8 mouse cellular contexts compared by ENCODE assay signal in genomic region chr17:31377961-31378360, GRCm38 (mm10). TPM values are rescaled to one million over a fixed set of nuclear protein-coding genes. Genes with fewer than 3 reads are reported as not detected.
DNase-seq lines count a peak whose midpoint lies in the region; ATAC-seq and TF ChIP-seq lines count a peak whose summit lies in the region.

No protein-coding gene starts in this region.

- dilution Hi-C loops in CH12.LX (cut with MboI; ENCODE audit: extremely low pct_ligation_motif_present, extremely low pct_unique_long_range_greater_than_20kb, low sequenced_read_pairs), result no loop called here

- no peaks in the 10 kb centered on the region for H3K9me3 ChIP-seq in CH12.LX (replicated peaks; ENCODE audit: low read length)
- H3K9me3 ChIP-seq in embryonic facial prominence, embryonic 14.5 days (ENCODE audit: control insufficient read depth, low read length), result no peaks in the 10 kb centered on the region
- no peaks in the 10 kb centered on the region for H3K9me3 ChIP-seq in heart, embryonic 15.5 days (replicated peaks)

- in situ Hi-C loops in CH12.LX (cut with MboI; ENCODE audit: low pct_ligation_motif_present, low pct_unique_long_range_greater_than_20kb, low sequenced_read_pairs), result loop anchor here (5.0 kb wide), 1 partner anchor 114 kb away; no protein-coding TSS in a partner anchor

- H3K27ac ChIP-seq in CH12.LX (ENCODE audit: insufficient read depth, low read depth), result no peak overlapping the region
- no peak overlapping the region for H3K27ac ChIP-seq in bone marrow, adult 2 months (ENCODE audit: control insufficient read depth, insufficient read depth, low read depth, low read length, poor library complexity)
- no peak overlapping the region for H3K27ac ChIP-seq in embryonic facial prominence, embryonic 14.5 days (replicated peaks; ENCODE audit: low read depth, low read length)
- H3K27ac ChIP-seq in heart, embryonic 15.5 days, result no peak overlapping the region
- H3K27ac ChIP-seq in olfactory bulb, adult 2 months (ENCODE audit: insufficient read depth, low read depth, low read length), result 0 out of 2 replicates have a peak overlapping the region, but pooled peaks have one; percentile 14

- no peak overlapping the region for H3K4me3 ChIP-seq in CH12.LX (replicated peaks in 1 of 3; ENCODE audit: low read depth in 2 of 3, low read length in 2 of 3, poor library complexity in 1 of 3)
- H3K4me3 ChIP-seq in bone marrow, adult 2 months (replicated peaks; ENCODE audit: control insufficient read depth, low read depth, low read length), result no peak overlapping the region
- H3K4me3 ChIP-seq in embryonic facial prominence, embryonic 14.5 days (ENCODE audit: low read depth, low read length), result no peak overlapping the region
- no peak overlapping the region for H3K4me3 ChIP-seq in heart, embryonic 15.5 days
- H3K4me3 ChIP-seq in lung, adult 2 months (replicated peaks; ENCODE audit: extremely low read depth, low read depth, low read length), result no peak overlapping the region
- H3K4me3 ChIP-seq in olfactory bulb, adult 2 months (ENCODE audit: insufficient read depth, low read depth, low read length), result peak overlapping the region; percentile 23

- peak; percentile 78 for TF ChIP-seq RAD21 in CH12.LX (IDR thresholded peaks at IDR 0.05; ENCODE audit: low read depth, low read length)

- no peaks in the 10 kb centered on the region for H3K4me1 ChIP-seq in CH12.LX (ENCODE audit: control insufficient read depth in 1 of 2, insufficient read depth in 2 of 2)
- no peaks in the 10 kb centered on the region for H3K4me1 ChIP-seq in bone marrow, adult 2 months (ENCODE audit: control insufficient read depth, insufficient read depth, low read length)
- no peaks in the 10 kb centered on the region for H3K4me1 ChIP-seq in embryonic facial prominence, embryonic 14.5 days (ENCODE audit: control insufficient read depth, insufficient read depth, low read length)
- no peaks in the 10 kb centered on the region for H3K4me1 ChIP-seq in heart, embryonic 15.5 days (replicated peaks)
- peaks cover 4% of the 10 kb centered on the region for H3K4me1 ChIP-seq in lung, adult 2 months (ENCODE audit: control insufficient read depth, insufficient read depth, low read length)
- peaks cover 6% of the 10 kb centered on the region for H3K4me1 ChIP-seq in olfactory bulb, adult 2 months (ENCODE audit: control insufficient read depth, insufficient read depth, low read length)

- no peak overlapping the region for H3K4me2 ChIP-seq in CH12.LX (ENCODE audit: insufficient read depth, low read depth, poor library complexity, severe bottlenecking)
- peak overlapping the region; percentile 21; the same call in 1 of the 2 replicates for H3K4me2 ChIP-seq in embryonic facial prominence, embryonic 14.5 days (ENCODE audit: low read depth, low read length)
- H3K4me2 ChIP-seq in heart, embryonic 15.5 days, result peak overlapping the region; percentile 37

- H3K36me3 ChIP-seq in CH12.LX (replicated peaks in 1 of 2; ENCODE audit: control insufficient read depth in 1 of 2, insufficient read depth in 1 of 2, low read length in 1 of 2), result no peaks in the 10 kb centered on the region
- no peaks in the 10 kb centered on the region for H3K36me3 ChIP-seq in embryonic facial prominence, embryonic 14.5 days (ENCODE audit: control insufficient read depth, insufficient read depth, low read length)
- H3K36me3 ChIP-seq in heart, embryonic 15.5 days, result no peaks in the 10 kb centered on the region

- no peak for TF ChIP-seq POLR2A in CH12.LX (IDR thresholded peaks at IDR 0.05; ENCODE audit: low read depth, low read length)
- TF ChIP-seq POLR2A in bone marrow, adult 2 months (IDR thresholded peaks at IDR 0.05; ENCODE audit: borderline replicate concordance, control insufficient read depth, low read depth, low read length), result no peak
- TF ChIP-seq POLR2A in lung, adult 2 months (IDR thresholded peaks at IDR 0.05; ENCODE audit: borderline replicate concordance, extremely low read depth, low read depth, low read length), result no peak
- no peak for TF ChIP-seq POLR2A in olfactory bulb, adult 2 months (IDR thresholded peaks at IDR 0.05; ENCODE audit: insufficient read depth, low read depth, low read length)

- peaks cover 41% of the 10 kb centered on the region for H3K27me3 ChIP-seq in CH12.LX (replicated peaks)
- no peaks in the 10 kb centered on the region for H3K27me3 ChIP-seq in embryonic facial prominence, embryonic 14.5 days (replicated peaks; ENCODE audit: control insufficient read depth, insufficient read depth, low read length)
- peaks cover 3% of the 10 kb centered on the region; the same call in 1 of the 2 replicates for H3K27me3 ChIP-seq in heart, embryonic 15.5 days

- ATAC-seq in embryonic facial prominence, embryonic 14.5 days (ENCODE audit: low read depth), result peak; percentile 71; the same call in 1 of the 2 replicates
- no peak for ATAC-seq in heart, embryonic 15.5 days (replicated peaks; ENCODE audit: insufficient number of reproducible peaks, insufficient read depth, low FRiP score, low read depth)

- peak; percentile 40 to 85 for TF ChIP-seq CTCF in CH12.LX (conservative IDR thresholded peaks at IDR 0.05 in 1 of 2, IDR thresholded peaks at IDR 0.05 in 1 of 2; ENCODE audit: low read depth in 2 of 2, low read length in 2 of 2)
- TF ChIP-seq CTCF in bone marrow, adult 2 months (IDR thresholded peaks at IDR 0.05; ENCODE audit: control insufficient read depth, insufficient read depth, low read length), result peak; percentile 60
- TF ChIP-seq CTCF in lung, adult 2 months (IDR thresholded peaks at IDR 0.05; ENCODE audit: insufficient read depth, low read length), result peak; percentile 86
- peak; percentile 42; the same call in 1 of the 2 replicates for TF ChIP-seq CTCF in olfactory bulb, adult 2 months (IDR thresholded peaks at IDR 0.05; ENCODE audit: insufficient read depth, low read depth, low read length)

- DNase-seq in CH12.LX (ENCODE audit: extremely low read depth), result peak; percentile 64
- DNase-seq in embryonic facial prominence, embryonic 14.5 days (ENCODE audit: low spot score), result peak; percentile 84
- peak; percentile 77 for DNase-seq in kidney, postnatal 14 days
- peak; percentile 53 for DNase-seq in lung, adult 2 months
- DNase-seq in thymus, postnatal 36 days, result peak; percentile 48 to 53

- no peak overlapping the region for H3K9ac ChIP-seq in CH12.LX (ENCODE audit: insufficient read depth, low read depth)
- no peak overlapping the region for H3K9ac ChIP-seq in embryonic facial prominence, embryonic 14.5 days (ENCODE audit: low read depth, low read length)
- H3K9ac ChIP-seq in heart, embryonic 15.5 days, result no peak overlapping the region

- 15% methylated on average over 7 of the region's 7 CpGs for WGBS in bone marrow, adult 2 months
- WGBS in embryonic facial prominence, embryonic 14.5 days, result 19% methylated on average over 7 of the region's 7 CpGs
- 13% methylated on average over 7 of the region's 7 CpGs for WGBS in heart, embryonic 15.5 days
- WGBS in lung, adult 2 months, result 10% methylated on average over 7 of the region's 7 CpGs
- 5% methylated on average over 7 of the region's 7 CpGs for WGBS in olfactory bulb, adult 2 months

- H3K79me2 ChIP-seq in CH12.LX (replicated peaks; ENCODE audit: control insufficient read depth, extremely low read depth, insufficient read depth, poor library complexity, severe bottlenecking), result no peaks in the 10 kb centered on the region

- no peak for TF ChIP-seq EP300 in CH12.LX (IDR thresholded peaks at IDR 0.05; ENCODE audit: low read length)

TF ChIP-seq in CH12.LX, 34 proteins besides CTCF, POLR2A, EP300 and RAD21:
- TF ChIP-seq MXI1 (IDR thresholded peaks at IDR 0.05; ENCODE audit: low read depth, low read length), result no peak
- no peak for TF ChIP-seq JUN (IDR thresholded peaks at IDR 0.05; ENCODE audit: insufficient read depth, low read depth, low read length)
- TF ChIP-seq ZC3H11A (IDR thresholded peaks at IDR 0.05; ENCODE audit: low read depth, low read length), result peak; percentile 41; the same call in 1 of the 2 replicates
- peak; percentile 25; the same call in 1 of the 2 replicates for TF ChIP-seq NELFE (IDR thresholded peaks at IDR 0.05; ENCODE audit: low read depth, low read length)
- TF ChIP-seq MYC (IDR thresholded peaks at IDR 0.05; ENCODE audit: low read depth, low read length), result 0 out of 2 replicates have a peak, but pooled peaks have one; percentile 38
- no peak for TF ChIP-seq ZNF384 (IDR thresholded peaks at IDR 0.05; ENCODE audit: low read depth, low read length)
- TF ChIP-seq SMC3 (IDR thresholded peaks at IDR 0.05; ENCODE audit: low read depth, low read length), result peak; percentile 92
- no peak for TF ChIP-seq POLR2AphosphoS2 (IDR thresholded peaks at IDR 0.05; ENCODE audit: low read depth, low read length)

RNA-seq across cellular contexts. Expression of gene Pde9a, which starts 8.0 kb away (rescaled TPM):
- total RNA-seq in CH12.LX (2012; rRNA removed), result not detected in 2 replicates
- total RNA-seq in CH12.LX (2014; rRNA removed), result not detected in 2 replicates
- polyA plus RNA-seq in CH12.LX (2012; ENCODE audit: insufficient read length, low read depth), result not detected in 2 replicates
- polyA plus RNA-seq in bone marrow, adult 2 months (2011; ENCODE audit: insufficient read depth, insufficient read length, low replicate concordance, missing spikeins), result 1.3 and 2.9 TPM in 2 replicates
- 14.5 and 18.7 TPM in 2 replicates for polyA plus RNA-seq in embryonic facial prominence, embryonic 14.5 days (2014; fragmentation: Nextera tagmentation; extraction: Ambion mirVana)
- 7.4 and 9.3 TPM in 2 replicates for polyA plus RNA-seq in heart, embryonic 15.5 days (2015; fragmentation: Nextera tagmentation; extraction: Ambion mirVana)
- 83.6 and 99.1 TPM in 2 replicates for polyA plus RNA-seq in lung, adult 2 months (2012; rRNA removed)
- not detected in 2 replicates for polyA plus RNA-seq in olfactory bulb, adult 2 months (2012; ENCODE audit: insufficient read depth, insufficient read length, low replicate concordance, missing spikeins)
